Mouse (Mus musculus) midbrain, embryonic 16.5 days (tissue): ENCODE measurements around the gene Smap2. TPM values are rescaled to one million over a fixed set of nuclear protein-coding genes. Genes with fewer than 3 reads are reported as not detected.
A peak's percentile ranks its signal among the peaks of the same experiment; 100 is the strongest.
"Not testable (repeated sequence)": the region's sequence is repeated elsewhere in the genome, so short reads cannot be mapped to it uniquely, and the experiment has no call there.

Experiments
- ATAC-seq: fragments of 200-750 bp; cut with Nextera tagmentation; 2 replicates; pipeline ENCODE4 v1.8.0; 2017; ENCODE audit warnings: moderate TSS enrichment
- H3K27ac ChIP-seq: fragments of 300-500 bp; sonication (generic); 2 replicates; pipeline ENCODE4 v1.5.1; 2014; ENCODE audit warnings: mild to moderate bottlenecking, low read length, mixed read lengths
- H3K27me3 ChIP-seq: fragments of 300-500 bp; sonication (generic); 2 replicates; pipeline ENCODE4 v1.6.1; 2014; ENCODE audit warnings: low read depth, low read length, mixed read lengths; ENCODE audit not compliant: control insufficient read depth, insufficient read depth
- H3K36me3 ChIP-seq: fragments of 300-500 bp; sonication (generic); 2 replicates; pipeline ENCODE4 v1.6.1; 2014; ENCODE audit warnings: mild to moderate bottlenecking, low read length, moderate library complexity, mixed read lengths; ENCODE audit not compliant: control insufficient read depth, insufficient read depth
- H3K4me1 ChIP-seq: fragments of 300-500 bp; sonication (generic); 2 replicates; pipeline ENCODE4 v1.6.1; 2014; ENCODE audit warnings: mild to moderate bottlenecking, low read length, mixed read lengths; ENCODE audit not compliant: control insufficient read depth, insufficient read depth
- H3K4me2 ChIP-seq: fragments of 300-500 bp; sonication (generic); 2 replicates; pipeline ENCODE4 v1.6.1; 2014; ENCODE audit warnings: mild to moderate bottlenecking, low read length, mixed read lengths
- H3K4me3 ChIP-seq: fragments of 300-500 bp; sonication (generic); 2 replicates; pipeline ENCODE4 v1.5.1; 2014; ENCODE audit warnings: low read depth, mild to moderate bottlenecking, low read length, moderate library complexity, mixed read lengths
- H3K9ac ChIP-seq: fragments of 300-500 bp; sonication (generic); 2 replicates; pipeline ENCODE4 v1.6.1; 2014; ENCODE audit warnings: low read depth, low read length, mixed read lengths
- H3K9me3 ChIP-seq: fragments of 300-500 bp; sonication (generic); replicated peaks from 2 replicates; pipeline ENCODE4 v1.6.1; 2014; ENCODE audit warnings: mild to moderate bottlenecking, low read length, mixed read lengths; ENCODE audit not compliant: control insufficient read depth, poor library complexity, severe bottlenecking
- WGBS: fragments of 180-500 bp; shearing (Covaris S2); extraction: QIAGEN DNeasy Blood & Tissue Kit; methylation state at CpG from one replicate; pipeline ENCODE4 v1.1.7; 2014; 5-methylcytosine and 5-hydroxymethylcytosine counted together
- polyA plus RNA-seq: library from polyadenylated mRNA; unstranded; fragments of >200 nt; fragmentation: Nextera tagmentation; extraction: Ambion mirVana; gene quantifications from 2 replicates; pipeline ENCODE4 v1.2.1, GENCODE M21; 2015

Smap2 gene
- 41.1 and 43.2 TPM in 2 replicates for polyA plus RNA-seq

DNA sequence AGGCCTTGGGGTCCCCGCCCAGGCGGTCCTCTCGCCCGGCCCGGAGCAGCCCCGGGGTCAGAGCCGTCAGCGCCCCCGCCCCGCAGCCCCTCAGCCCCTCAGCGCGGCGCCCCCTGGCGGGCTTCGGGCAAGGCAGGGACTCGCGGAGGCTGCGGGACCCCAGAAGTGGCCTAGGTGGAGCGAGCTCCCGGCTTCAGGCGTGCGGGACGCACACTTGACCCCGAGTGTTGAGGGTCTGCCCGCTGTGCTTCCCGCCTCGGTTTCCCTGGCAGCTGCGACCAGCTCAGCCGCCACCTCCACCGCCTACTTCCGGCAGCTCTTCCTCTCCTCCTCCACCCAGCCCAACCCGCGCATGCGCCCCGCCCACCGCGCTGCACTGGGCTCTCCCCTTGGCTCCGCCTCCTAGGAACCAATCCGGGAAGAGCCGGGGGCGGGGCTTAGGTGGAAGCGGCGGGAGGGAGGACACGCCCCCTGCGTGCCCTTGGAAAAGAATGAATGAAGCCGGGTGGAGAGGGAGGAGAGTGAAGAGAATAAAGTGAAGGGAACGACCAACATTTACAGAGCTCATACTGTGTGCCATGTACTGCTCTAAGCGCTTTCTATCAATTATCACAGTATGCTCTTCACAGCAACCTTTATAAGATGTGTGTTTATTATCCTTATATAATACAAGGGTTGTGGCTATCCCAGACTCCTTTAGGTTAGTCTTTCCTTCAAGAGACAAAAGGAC, at the start of gene Smap2:
Gene Smap2, minus strand, starts transcription at position 320 of the 730 bp plus-strand sequence.
- Histone ChIP-seq H3K4me3 (peak within 1 kb of the TSS; percentile 97), H3K4me2 (peak within 1 kb of the TSS; percentile 67), H3K27me3 (no peaks in the 10 kb centered on the region), H3K36me3 (no peaks in the 10 kb centered on the region), H3K9me3 (no peaks in the 10 kb centered on the region), H3K27ac (peak within 1 kb of the TSS; percentile 79), H3K9ac (peak within 1 kb of the TSS; percentile 92), H3K4me1 (peaks cover 16% of the 10 kb centered on the region)
- under 1% methylated on average over 28 of the region's 48 CpGs for WGBS
- ATAC-seq, result peak; percentile 96

DNA sequence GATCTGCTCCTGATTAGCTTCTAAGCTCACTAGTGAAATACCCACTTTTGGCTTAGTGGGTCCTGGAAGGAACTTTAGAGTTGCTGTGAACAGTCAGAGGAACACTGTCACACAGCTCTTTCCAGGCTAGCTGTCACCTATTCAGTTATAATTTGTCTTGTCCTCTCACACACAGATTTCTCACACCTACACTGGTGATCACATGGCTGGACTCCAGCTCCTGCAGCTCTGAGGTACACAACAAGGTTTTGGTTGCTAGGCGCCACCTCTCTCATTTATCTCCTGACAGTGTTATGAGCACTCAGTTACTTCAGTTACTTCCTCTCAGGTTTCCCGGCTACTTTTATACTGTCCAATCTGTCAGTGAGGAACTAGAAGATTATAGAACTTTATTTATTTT, 48.3 kb upstream of the Smap2 start:
- Histone ChIP-seq H3K4me1 (no peaks in the 10 kb centered on the region), H3K9me3 (no peaks in the 10 kb centered on the region), H3K36me3 (peaks cover 20% of the 10 kb centered on the region), H3K9ac (no peak overlapping the region), H3K27ac (no peak overlapping the region), H3K4me3 (no peak overlapping the region), H3K27me3 (no peaks in the 10 kb centered on the region), H3K4me2 (no peak overlapping the region)
- 88% methylated on average over 2 of the region's 2 CpGs for WGBS
- no peak for ATAC-seq

DNA sequence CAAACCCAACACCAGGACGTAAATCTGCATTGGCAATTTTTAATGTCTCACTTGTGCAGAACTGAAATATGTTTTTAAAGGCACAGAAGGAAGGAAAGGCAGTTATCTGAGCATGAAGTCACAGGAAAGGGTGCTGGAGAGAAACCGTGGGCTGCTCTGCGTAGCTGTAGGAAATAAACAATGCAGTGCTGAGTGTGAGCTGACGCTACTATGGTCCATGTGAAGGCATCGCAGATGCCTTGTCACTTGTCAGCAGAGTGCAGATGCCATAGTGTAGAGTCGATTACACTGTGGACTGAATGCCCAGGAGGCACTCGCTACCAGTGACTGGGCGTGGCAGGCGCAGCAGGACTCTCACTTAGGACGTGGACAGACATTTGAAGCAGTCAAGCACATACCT, 42.2 kb upstream of the Smap2 start:
- not testable (repeated sequence) for H3K4me1 ChIP-seq, H3K9me3 ChIP-seq, H3K9ac ChIP-seq, ATAC-seq, H3K4me3 ChIP-seq, H3K4me2 ChIP-seq, H3K27me3 ChIP-seq, H3K27ac ChIP-seq
- 91% methylated on average over 9 of the region's 10 CpGs for WGBS
- H3K36me3 ChIP-seq, result peaks cover 11% of the 10 kb centered on the region

DNA sequence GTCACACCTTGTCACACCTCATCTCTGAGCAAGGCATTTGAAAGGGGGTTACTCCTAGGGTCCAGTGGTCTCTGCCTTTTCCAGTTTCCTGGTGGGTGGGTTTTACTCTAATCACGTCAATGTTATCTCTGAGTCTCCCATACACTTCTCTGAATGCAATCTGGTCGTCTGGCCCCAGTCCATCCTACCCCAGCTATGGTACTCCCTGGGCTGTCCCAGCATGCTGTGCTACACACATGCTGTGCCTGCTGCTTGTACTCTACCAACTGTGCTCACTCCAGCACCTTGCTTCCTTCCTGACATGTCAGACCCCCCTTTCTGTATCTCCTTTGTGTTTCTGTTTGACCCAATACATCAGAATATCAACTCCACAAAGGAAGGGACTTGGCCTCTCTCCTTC, 40.0 kb upstream of the Smap2 start:
- no peak for ATAC-seq
- no peak overlapping the region for H3K9ac ChIP-seq
- no peak overlapping the region for H3K4me2 ChIP-seq
- no peaks in the 10 kb centered on the region for H3K9me3 ChIP-seq
- H3K4me3 ChIP-seq, result no peak overlapping the region
- H3K27me3 ChIP-seq, result no peaks in the 10 kb centered on the region
- 68% methylated on average over 2 of the region's 2 CpGs for WGBS
- no peak overlapping the region for H3K27ac ChIP-seq
- H3K4me1 ChIP-seq, result no peaks in the 10 kb centered on the region; the same call in 1 of the 2 replicates
- H3K36me3 ChIP-seq, result peaks cover 11% of the 10 kb centered on the region

DNA sequence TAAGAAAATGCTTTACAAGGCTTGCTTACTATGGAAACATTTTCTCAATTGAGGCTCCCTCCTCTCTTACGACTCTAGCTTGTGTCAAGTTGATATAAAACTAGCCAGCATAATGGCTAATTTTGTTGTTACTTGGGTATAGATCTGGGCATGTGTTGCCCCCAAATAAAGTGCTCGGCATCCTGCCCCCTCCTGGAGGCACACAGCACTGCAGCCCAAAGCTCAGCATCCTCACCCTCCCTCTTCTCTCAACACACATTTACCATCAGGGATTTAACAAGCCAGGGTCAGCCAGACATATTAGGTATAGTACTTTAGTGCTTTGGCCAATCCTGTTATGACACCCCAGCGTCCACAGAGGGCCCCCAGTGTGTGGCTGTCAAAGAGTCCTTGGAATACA, 39.3 kb upstream of the Smap2 start:
- Histone ChIP-seq H3K9me3 (no peaks in the 10 kb centered on the region), H3K4me3 (no peak overlapping the region), H3K9ac (no peak overlapping the region), H3K4me1 (no peaks in the 10 kb centered on the region; the same call in 1 of the 2 replicates), H3K27me3 (no peaks in the 10 kb centered on the region), H3K4me2 (no peak overlapping the region), H3K36me3 (peaks cover 8% of the 10 kb centered on the region), H3K27ac (no peak overlapping the region)
- 43% methylated on average over 3 of the region's 3 CpGs for WGBS
- no peak for ATAC-seq

DNA sequence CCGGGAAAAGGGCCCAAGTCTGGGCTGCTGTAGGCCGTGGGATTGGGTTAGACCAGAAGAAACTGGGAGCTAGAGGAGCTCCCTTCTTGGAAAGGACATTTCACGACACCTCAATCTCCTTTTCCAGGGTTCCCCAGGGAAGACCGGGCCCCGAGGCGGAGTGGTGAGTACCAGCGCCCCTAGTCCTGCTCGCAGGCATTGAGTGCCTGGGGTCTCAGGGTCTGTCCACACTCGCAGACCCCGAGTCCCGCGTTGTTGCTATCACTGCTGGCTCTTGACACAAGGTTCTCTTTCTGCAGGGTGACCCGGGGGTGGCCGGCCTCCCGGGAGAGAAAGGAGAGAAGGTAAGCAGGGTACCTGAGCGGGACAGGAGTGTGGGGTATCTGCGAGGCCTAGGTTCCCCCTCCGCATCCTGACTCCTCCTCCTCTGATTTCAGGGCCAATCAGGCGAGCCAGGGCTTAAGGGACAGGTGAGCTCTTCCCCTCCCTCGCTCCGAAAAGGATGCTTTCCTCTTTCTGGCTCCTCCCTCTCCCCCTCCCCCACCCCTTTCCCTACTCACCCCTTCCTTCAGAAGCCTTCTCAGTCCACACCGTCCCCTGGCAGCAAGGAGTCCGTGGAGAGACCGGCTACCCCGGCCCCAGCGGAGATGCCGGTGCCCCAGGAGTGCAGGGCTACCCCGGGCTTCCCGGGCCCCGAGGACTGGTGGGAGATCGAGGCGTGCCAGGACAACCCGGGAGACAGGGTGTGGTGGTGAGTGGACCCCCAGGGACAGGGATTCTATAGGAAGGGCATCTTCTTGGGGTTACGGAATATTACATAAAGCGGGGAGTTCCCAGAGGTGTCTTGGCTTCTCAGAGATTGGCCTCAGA, 35.6 kb upstream of the Smap2 start:
- peak; percentile 78 for ATAC-seq
- no peak overlapping the region for H3K27ac ChIP-seq
- H3K4me3 ChIP-seq, result peak overlapping the region; percentile 36
- peak overlapping the region; percentile 58 for H3K9ac ChIP-seq
- WGBS, result 8% methylated on average over 35 of the region's 35 CpGs
- no peaks in the 10 kb centered on the region for H3K9me3 ChIP-seq
- H3K27me3 ChIP-seq, result no peaks in the 10 kb centered on the region
- H3K36me3 ChIP-seq, result no peaks in the 10 kb centered on the region
- peak overlapping the region; percentile 43 for H3K4me2 ChIP-seq
- no peaks in the 10 kb centered on the region; the same call in 1 of the 2 replicates for H3K4me1 ChIP-seq

DNA sequence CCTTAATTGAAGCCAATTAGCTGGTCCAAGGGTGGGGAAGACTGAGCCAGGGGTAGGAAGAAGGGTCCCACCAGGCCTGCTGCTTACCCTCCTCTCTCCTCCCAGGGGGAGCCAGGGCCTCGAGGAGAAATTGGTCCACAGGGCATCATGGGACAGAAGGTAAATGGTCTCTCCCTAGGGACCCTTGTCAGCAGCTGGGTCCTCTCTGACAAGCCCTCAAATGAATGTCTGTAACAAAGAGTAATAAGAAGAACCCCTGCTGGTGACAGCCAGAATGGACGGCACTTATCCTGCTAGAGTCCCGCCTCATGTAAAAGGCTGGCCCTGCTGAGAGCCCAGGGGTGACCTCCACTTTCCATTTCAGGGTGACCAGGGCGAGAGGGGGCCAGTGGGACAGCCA, 34.8 kb upstream of the Smap2 start:
- H3K27me3 ChIP-seq, result no peaks in the 10 kb centered on the region
- H3K36me3 ChIP-seq, result no peaks in the 10 kb centered on the region
- H3K27ac ChIP-seq, result no peak overlapping the region
- H3K9me3 ChIP-seq, result no peaks in the 10 kb centered on the region
- WGBS, result 19% methylated on average over 4 of the region's 4 CpGs
- 0 out of 2 replicates have a peak, but pooled peaks have one; percentile 18 for ATAC-seq
- no peak overlapping the region; the same call in 1 of the 2 replicates for H3K4me3 ChIP-seq
- H3K4me1 ChIP-seq, result no peaks in the 10 kb centered on the region; the same call in 1 of the 2 replicates
- peak overlapping the region; percentile 43; the same call in 1 of the 2 replicates for H3K4me2 ChIP-seq
- no peak overlapping the region; the same call in 1 of the 2 replicates for H3K9ac ChIP-seq

DNA sequence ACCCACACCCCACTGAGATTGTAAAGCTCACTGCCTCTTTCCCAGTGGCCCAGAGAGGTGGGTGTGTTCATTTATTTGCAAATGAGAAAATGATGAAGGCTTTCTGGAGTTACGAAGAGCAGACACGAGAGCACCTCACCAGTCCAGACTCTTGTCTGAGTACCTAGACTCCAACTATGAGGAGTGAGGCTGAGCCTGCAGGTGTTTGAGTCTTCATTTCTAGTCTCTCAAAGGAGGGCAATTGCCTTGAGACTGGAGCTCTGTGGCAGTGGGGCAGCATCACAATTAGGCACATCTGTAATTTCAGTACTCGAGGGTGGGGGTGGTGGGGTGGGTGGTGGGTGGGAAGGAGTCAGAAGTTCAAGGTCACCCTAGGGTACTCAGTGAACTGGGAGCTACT, 25.9 kb upstream of the Smap2 start:
- H3K4me3 ChIP-seq, result no peak overlapping the region
- H3K27ac ChIP-seq, result no peak overlapping the region
- no peaks in the 10 kb centered on the region for H3K36me3 ChIP-seq
- ATAC-seq, result no peak
- H3K9ac ChIP-seq, result no peak overlapping the region
- H3K27me3 ChIP-seq, result 0 out of 2 replicates have a peak, but pooled peaks cover 3% of the 10 kb centered on the region
- no peaks in the 10 kb centered on the region for H3K9me3 ChIP-seq
- H3K4me1 ChIP-seq, result peaks cover 2% of the 10 kb centered on the region; the same call in 1 of the 2 replicates
- H3K4me2 ChIP-seq, result no peak overlapping the region
- WGBS, result 60% methylated on average over 3 of the region's 3 CpGs
